Mouse (Mus musculus): ENCODE data around the gene Neu1.

GRCm38 (mm10) chr17:34959881-34960515, 28.9 kb downstream of the Neu1 start:
- no peak for TF ChIP-seq GATA1 (IDR thresholded peaks at IDR 0.05; ENCODE audit: low read length)
- no peak for TF ChIP-seq TAL1 (IDR thresholded peaks at IDR 0.05; ENCODE audit: low read length)

Measured in erythroblast, embryonic 14.5 days (primary cell).